Mouse (Mus musculus) R1 (cell line): ENCODE results near the gene Ubqln1.
A peak's percentile ranks its signal among the peaks of the same experiment; 100 is the strongest.

Experiments used
- DNase-seq: peaks from one replicate; pipeline ENCODE4 v3.0.0-alpha.2; 2018; ENCODE audit warnings: low read depth, low spot score

Ubqln1 gene

DNA sequence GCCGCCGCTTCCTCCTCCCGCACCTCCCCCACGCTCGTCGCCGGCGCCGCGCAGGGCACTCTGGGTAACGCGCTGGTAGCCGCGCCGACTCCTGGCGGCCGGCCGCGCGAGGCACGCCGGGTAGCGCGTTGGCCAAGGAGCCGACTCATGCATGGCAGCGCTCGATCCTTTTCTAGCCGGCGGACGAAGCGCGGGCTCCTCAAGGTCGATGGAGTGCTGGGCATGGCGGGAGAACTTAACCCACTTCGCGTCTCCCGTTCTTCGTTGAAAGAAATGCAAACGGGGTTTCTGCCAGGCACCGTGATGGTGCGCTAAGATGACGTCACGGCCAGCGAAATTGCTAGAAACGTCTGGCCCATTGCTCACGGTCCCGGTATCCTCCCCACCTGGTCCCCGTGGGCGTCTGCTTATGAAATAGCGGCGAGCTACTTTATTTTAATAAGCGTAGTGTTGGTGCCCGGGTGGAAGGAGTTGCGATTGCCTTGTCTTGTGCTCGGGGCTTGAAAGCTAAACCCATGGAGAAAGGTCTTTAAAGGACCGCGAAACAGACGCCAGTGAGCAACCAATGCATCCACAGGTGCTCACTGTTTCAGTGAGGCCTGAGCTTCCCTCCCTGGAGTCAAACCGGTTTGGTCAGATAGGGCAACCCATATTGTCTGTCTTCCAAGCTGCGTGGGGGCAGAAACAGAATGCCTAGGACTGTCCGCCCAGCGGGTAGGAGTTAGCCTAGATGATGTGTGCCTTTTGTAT is at the start of gene Ubqln1:
Gene Ubqln1 (minus strand): TSS at position 62 of the 750 bp plus-strand sequence.
- DNase-seq = peak; percentile 83

DNA sequence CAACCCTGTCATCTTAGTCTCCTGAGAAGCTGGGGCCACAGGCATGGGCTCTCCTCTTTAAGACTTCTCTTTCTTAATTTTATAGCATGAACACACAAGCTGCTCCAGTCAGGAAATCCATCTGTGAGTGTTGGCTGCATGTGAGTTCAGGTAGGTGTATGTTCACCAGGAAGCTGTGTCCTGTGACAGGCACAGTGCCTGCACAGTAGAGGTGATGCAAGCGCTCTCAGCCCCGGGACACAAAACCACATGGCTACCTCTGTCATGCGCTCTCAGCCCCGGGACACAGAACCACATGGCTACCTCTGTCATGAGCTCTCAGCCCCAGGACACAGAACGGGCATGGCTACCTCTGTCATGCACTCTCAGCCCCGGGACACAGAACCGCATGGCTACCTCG is 48.1 kb upstream of the Ubqln1 start:
- no peak for DNase-seq

DNA sequence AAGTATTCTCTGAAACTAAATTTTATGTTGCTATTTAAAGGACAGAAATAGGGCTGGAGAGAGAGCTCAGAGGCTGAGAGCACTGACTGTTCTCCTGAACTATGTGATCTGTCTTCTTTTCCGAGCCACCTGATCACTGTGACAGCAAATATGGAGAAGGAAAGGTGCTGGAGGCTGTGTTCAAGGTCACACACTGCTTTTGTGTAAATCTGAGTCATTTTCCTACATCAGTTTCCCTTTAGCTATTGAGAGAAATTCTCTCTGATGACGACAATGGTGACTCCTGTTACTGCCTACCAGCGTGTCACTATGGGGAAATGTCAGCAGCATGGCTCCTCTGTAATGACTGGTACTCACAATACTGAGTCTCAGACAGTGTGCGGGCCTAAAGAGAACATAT is 46.2 kb upstream of the Ubqln1 start:
- DNase-seq = no peak

DNA sequence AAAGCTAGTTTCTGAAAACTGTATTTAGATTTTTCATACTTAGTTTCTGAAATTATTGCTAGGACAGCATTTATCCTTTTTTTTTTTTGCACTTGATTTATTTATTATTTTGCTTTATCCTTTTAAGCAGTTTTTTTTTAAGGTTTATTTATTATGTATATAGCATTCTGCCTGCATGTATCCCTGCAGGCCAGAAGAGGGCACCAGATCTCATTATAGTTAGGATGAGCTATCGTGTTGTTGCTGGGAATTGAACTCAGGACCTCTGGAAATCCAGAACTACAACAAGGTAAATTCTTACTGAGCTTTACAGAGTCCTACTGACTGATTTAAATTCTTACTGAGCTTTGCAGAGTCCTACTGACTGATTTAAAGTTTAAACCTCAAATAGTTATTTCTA is 37.8 kb upstream of the Ubqln1 start:
- DNase-seq = peak; percentile 41

DNA sequence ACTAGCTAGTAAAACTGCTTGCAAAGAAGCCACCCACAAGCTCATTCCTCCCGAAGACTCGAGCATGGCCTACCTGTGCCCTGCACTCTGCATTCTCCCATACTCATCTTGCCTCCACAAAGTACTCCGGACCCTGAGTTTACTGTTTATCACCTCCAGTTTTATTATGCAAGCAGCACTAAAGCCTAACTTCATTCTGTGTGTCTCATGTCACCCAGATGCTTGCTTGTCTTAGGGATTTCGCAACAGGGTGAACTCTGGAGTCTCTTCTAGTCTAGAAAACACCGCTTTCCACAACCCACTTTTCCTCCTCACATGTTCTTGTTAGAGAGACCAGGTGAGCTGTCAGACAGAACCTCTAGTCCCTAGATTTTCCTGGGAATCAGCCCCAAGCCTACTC is 33.5 kb upstream of the Ubqln1 start:
- DNase-seq = no peak

DNA sequence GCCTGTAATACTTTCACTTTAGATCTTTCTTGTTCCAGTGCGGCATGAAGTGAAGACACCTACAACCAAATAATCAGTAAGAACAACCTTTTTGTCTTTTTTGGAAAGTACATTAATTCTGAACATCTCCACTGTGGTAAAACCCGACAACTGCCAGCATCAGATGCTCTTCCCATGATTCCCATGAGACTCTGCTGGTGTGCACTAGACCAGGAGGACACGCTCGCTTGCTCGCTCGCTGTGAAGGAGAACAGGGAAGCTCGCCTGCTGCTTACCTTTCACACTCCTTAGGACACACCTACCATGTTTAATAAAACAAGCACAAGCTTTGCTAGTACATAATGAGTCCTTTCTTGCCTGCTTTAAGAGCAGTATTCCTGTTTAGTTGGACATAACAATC is 21.1 kb upstream of the Ubqln1 start:
- DNase-seq = no peak

DNA sequence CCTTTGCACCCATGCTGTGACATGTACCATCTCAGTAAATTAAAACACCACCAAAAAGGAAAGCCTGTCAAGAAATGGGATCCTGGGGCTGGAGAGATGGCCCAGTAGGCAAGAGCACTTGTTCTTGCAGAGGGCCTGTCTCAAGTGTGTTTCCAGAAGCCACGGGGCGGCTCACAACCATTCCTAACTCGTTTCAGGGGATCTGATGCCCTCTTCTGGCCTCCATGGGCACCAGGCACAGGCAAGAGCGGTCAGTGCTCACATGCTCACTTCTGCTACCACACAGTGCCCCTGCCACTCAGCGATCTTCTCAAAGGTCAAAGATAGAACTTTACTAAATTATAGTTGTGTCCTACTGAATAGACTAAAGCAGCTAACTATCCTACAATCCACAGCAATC is 17.2 kb upstream of the Ubqln1 start:
- peak; percentile 39 for DNase-seq

DNA sequence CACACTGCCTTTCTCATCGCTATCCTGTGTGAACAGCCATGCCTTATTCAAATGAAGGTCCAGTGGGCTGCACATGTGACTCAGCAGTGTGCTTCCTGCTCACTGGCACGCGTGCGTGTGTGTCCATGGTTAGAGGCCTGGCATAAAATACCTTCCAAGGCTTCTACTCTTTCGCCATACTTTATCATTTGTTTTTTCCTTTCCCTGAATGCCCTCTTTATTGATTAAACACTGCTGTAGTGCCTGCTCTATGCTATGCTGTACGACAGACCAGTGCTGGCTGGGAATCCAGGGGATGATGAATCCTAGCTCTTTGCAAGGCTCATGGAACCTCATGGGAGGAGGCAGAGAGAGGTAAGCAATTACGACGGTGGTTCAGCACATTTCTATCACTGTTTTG is 16.6 kb upstream of the Ubqln1 start:
- no peak for DNase-seq

DNA sequence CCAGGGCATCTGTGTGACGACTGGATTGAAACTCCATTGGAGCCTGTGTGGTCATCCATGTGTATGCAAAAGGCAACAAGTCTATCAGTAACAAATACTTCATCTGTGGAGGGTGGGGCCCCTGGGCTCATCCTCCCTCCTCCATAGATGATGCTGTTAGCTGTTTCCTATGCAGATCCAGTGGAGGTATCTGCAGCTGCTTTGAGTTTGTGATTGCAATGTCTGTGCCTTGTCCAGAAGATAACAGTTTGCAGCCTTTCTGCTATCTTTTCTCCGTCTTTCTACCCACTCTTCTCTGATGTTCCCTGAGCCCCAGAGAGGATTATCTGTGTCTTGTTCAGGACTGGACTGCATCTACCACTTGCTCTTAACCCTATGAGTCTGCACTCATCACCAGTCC is 13.2 kb upstream of the Ubqln1 start:
- no peak for DNase-seq

DNA sequence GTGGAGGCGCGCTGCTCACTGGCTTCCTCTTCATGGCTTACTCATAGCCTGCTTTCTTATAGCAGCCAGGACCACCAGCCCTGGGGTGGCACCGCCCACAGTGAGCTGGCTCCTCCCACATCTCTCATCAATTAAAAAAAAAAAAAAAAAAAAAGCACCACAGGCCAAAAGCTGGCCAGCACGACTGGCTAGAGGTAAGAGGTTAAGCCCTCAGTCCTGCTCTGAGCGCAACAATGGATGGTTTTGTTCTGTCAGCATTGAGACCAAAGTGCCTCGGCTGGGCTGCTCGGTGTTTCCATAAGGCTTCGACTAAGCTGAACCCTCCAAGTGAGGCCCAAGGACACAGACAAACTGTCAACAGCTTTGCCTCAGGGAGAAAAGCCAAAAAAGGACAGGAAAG is 10.2 kb upstream of the Ubqln1 start:
- peak; percentile 32 for DNase-seq

DNA sequence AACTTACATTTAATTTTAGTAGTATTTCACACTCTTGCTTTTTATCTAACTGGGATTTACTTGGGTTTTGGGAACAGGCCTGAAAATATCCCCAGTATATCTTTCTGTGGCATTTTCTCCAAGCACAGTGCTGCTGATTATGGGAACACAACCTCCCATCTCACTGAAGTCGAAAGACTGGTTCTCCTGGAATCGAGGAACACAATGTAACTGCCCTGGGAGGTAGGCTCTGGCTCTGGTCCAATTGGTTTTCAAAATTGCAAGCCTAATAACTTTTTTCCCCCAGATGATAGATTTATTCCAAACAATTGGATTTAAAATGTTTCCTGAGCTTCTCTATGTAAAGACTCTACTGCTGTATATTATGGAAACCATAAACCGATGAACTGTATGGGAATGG is 4.8 kb upstream of the Ubqln1 start:
- no peak for DNase-seq

DNA sequence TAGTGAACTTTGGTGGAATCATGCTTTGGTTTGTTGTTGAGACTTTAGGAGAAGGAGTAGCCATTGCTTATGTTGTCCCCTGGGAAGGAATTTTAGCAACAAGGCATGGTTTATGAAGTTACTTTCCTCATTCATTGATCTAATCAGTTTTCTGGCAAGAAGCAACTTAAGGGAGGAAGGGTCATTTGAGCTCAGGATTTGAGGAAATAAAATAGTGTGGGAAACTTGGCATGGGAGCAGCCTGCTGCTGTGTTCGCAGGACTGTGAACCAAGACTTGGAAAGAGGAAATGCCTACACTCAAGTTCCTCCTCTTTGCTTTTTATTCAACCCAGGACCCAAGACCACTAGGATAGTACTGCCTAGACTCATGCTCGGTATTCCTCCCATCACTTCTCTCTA is 2.1 kb upstream of the Ubqln1 start:
- no peak for DNase-seq

DNA sequence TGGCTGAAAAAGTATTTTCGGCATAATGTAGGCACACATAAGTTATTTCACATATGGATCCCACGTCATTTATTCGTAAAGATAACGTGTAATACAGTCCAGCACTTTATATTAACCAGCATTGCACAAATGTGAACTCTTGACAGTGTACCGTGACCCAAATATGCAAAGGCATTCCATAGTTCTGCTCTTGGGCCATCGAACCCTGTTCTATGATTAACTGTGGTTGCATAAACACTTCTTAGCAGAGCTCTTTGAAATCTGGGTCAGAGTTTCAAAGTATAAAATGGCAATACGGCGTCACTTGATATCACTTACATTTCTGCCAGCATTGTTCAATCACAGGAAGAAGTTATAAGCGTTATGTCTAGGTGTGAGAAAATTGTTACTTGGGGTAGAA is 942 bp upstream of the Ubqln1 start:
- DNase-seq = no peak

DNA sequence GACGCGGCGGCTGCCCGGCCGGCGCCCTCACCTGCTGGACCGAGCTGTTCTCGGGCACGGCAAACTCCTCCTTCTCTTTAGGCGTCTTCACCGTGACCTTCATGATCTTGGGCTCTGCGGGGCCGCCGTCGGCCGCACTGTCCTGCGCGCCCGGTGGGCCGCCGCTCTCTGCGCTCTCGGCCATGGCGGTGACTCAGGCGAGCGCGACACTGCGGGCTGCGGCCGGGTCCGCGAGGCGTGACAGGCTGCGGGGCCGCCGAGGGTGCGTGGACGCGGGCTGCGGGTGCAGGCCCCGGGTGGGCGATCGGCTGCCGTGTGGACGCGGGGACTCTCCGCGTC is 231 bp downstream of the Ubqln1 start:
- DNase-seq = peak; percentile 17

DNA sequence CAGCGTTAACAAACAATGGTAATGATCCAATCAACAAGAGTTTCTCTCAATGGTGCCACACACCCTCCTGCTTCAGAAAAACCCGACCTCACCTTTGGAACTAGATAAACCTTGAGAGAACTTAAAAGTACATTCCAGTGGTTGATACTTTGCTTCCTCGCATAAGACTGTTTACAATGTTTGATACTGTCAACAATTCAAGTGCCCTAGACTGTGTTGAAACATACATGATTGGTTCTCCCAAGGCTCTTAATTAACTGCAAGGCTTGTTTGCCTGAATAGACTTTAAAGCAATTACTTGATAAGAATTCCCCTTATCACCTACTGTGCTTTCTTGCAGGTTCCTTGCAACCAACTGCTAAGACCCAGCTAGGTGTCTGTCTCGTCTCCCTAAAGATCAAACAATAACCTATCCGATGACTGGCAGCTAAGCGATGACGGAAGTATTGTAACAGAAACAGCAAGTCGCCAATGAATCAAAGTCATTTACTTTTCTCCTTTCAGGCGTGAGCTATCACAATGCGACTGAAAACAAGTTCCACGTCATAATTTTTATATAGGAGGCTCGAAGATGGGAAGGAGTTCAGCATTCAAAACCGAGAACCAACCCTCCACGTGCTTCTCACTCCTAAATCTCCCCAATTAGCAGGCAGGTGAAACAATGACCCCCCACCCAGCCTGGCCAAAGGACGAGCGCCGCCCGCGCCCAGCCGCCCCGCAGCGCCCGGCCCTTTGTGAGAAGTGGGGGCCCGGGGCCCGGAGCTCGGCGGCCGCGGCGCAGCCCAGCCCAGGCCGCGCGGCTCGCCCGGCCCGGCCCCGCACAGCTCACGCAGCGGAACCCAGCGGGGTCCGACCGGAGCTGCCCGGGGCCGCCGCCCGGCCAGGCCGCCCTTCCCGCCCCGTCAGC is 854 bp downstream of the Ubqln1 start:
- DNase-seq = peak; percentile 60

DNA sequence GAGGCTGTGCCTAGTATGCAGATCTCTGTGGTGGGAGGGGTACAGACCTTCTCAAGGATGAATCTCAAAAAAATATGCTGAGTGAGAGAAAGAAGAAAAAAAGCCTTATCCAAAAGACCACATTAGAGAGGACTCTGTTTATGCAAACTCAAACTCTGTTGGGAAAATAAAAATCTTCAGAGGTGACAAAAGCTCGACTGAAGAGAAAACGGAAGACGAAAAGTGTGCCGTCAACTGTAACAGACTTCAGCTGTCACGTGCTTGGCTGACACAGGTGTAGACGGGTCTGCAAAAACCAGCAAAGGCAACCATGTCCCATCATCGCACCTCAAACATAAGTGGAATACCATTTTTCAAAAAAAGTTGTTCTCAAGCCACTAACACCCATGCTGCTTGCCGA is 1.7 kb downstream of the Ubqln1 start:
- DNase-seq = no peak

DNA sequence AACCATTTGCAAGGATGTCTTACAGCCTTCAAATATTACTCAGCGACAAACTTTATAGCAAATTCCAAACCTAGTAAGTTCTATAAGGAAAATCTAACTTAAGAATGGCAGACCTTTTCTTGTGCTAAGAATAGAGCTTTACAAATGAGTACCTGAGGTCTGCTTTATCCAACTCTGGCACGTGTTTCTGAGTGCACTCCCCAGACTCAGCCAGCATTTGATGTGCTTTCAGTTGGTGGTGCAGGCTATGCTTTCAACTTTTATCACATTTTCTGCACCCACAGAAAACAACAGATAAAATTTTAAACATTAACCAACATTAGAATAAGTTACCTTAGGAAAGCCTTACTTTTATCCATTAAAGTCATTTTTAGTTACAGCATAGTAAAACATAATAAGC is 2.9 kb downstream of the Ubqln1 start:
- no peak for DNase-seq

DNA sequence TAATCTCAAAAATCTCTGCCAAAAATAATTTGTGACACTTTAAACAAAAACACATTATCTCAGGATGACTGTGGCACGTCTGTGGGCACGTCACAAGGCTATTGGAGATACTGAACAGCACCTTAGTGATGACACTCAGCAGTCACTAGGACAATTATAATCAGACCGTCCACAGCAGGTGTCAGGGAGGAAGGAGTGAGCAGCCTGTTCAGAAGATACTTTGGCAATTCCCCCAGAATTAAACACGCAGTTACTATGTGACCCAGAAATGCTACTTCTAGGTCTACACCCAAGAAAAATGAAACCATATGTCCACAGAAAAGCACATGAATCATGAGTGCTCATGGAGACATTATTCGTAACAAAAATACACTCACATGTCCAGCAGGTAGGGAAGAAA is 5.0 kb downstream of the Ubqln1 start:
- no peak for DNase-seq

DNA sequence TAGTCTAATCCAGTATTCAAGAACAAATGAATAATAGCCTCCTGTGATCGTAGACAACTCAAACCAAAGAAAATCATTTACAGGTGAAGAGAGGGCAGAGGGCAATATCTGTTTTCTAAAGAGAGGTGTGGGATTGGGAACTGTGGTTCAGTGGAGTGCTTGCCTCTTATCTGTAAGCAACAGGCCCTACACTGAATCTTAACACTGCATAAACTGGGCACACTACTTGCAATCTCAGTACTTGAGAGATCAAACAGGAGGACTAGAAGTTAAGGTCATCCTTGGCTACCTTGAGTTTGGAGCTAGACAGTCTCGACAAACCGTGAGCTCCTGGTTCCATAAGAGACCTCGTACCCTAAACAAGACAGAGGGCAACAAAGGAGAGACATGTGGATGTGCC is 9.4 kb downstream of the Ubqln1 start:
- DNase-seq = no peak

DNA sequence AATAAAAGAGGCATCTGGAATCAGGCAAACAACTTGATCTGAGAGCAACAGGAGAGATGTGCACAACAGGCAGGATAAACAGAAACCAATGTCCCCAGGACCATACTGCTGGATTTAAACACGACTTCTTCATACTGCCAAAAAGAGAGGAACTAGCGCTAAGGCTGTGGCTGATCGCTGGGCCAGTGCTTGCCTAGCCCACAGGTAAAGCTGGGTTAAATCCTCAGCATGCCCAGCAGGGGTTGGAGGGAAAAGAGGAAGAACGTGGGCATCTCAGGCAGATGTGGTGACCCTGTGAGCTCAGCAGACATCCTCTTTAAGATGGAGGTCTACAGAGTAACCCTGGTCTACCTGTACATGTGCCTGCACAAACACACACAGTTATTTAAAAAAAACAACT is 10.5 kb downstream of the Ubqln1 start:
- DNase-seq = no peak

DNA sequence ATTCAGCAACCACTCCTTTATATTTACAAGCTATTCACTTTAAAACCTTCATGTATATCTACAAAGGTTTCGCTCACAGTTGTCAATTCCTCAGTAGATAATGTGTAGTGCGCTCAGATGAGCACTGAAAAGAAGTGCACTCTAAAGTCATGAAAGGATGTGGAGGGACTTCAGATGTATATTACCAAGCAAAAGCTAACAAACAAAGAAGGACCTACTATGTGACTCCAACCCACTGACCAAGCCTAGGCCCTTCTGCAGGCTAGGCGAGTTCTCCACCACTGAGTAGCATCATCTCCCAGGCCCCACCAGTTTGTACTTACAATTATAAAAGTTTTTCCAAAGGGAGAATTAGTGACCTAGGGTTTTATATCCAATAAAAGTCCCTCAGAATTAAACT is 11.3 kb downstream of the Ubqln1 start:
- DNase-seq = no peak

DNA sequence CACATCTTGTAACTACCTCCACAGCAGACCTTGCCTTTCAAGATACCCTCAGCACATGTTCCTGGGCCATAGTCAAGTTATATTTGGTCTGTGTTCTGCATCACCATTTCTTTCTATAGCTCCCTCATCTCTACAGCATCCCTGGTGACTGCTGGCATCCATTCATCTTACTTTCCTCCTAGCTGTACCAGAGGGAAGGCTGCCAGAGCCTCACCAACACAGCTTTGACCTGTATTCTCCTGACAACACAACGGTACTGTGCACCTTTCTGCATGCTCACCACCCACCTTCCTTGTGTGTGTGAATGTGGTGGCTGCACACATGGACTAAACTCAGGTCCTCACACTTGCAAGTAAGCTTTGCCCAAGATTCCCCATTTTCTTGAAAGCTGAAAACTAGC is 12.6 kb downstream of the Ubqln1 start:
- DNase-seq = no peak

DNA sequence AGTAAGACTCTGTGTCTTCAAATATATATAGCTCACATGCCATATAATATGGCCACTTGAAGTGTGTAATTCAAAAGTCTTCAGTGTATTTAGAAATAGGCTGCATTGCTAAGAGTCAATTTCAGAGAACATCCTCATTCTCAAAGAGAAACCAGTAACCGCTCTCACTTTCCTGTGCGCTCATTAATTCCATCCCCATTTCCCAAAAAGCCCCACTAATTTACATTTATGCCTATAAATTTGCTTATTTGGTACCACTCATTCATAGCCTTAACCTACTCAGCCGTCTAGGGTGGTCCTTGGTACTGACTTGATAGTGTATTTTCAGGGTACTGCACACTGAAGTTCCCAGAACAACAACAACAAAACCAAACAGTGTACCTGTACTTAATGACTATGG is 13.5 kb downstream of the Ubqln1 start:
- DNase-seq = no peak
